Mouse (Mus musculus) brain, embryonic 14.5 days (tissue): ENCODE results near the gene Zfp90.

Experiments
- CTCF ChIP-seq: fragments of 200-500 bp; IDR thresholded peaks from 2 replicates; pipeline ENCODE4 v1.5.1; 2012; ENCODE audit warnings: inconsistent platforms, mild to moderate bottlenecking, moderate library complexity, borderline replicate concordance; ENCODE audit not compliant: insufficient read depth, insufficient read length; ENCODE audit errors: extremely low read depth
- POLR2A ChIP-seq: fragments of 200-500 bp; IDR thresholded peaks from 2 replicates; pipeline ENCODE4 v1.6.1; 2012; ENCODE audit warnings: mild to moderate bottlenecking, inconsistent platforms, borderline replicate concordance; ENCODE audit not compliant: poor library complexity, insufficient read depth, insufficient read length, severe bottlenecking; ENCODE audit errors: extremely low read depth

DNA sequence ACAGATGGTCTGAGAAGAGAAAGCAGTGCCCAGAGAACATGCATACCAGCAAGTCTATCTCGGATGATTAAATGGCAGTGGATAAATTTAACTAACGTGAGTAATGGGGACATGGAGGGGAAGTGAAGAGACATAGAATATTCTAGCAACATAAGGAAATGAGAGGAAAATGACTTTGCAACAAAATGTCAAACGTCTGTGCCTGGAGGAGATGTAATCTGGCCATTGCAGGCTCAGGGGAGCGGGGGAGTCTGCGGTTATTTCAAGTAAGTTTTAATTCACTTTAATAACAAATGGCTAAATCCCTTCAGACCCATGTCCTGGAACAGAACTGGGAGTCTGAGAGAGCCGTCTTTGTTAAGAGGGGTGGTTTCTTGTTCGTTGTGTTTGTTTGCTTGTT, 5.1 kb upstream of the Zfp90 start:
- TF ChIP-seq CTCF: no peak
- no peak for TF ChIP-seq POLR2A
